Mouse (Mus musculus): ENCODE results near the gene Zfp704. TPM values are rescaled to one million over a fixed set of nuclear protein-coding genes. Genes with fewer than 3 reads are reported as not detected.

The Zfp704 gene
- polyA plus RNA-seq, 1 experiment = 9.7 TPM

DNA sequence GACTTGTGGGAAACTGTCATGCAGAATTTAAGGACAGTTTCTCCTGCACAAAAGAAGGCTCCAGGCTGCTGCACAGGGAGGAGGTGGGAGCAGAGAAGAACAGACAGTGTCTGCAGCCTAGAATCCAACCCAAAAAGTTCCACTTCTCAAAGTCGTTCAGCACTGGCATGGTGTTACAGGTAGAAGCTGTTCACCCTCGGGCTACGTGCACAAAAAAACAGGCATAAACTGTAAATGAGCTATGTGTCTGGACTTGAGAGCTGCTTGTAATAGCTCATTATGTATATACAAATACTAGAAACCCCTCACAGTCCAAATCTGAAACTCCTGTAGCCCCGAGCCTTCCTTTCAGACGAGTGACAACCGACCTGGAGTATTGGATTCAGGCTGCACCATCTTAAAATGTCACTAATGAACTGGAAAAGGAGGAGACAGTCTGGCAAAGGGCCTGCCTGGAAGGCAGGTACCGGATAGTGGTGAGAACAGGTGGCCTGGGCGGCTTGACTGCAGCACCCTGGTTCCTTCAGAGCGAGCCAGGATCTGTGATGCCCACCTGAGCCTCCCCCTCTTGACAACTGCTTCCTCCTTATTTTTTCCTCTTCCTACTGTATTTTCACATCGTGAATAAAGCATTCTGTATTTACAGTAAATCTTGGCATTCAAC, 41.2 kb downstream of the Zfp704 start:
- no peaks in the 10 kb centered on the region for H3K4me1 ChIP-seq (ENCODE audit: control insufficient read depth, insufficient read depth, low read length)
- 71% methylated on average over 10 of the region's 10 CpGs for WGBS
- TF ChIP-seq POLR2A (IDR thresholded peaks at IDR 0.05; ENCODE audit: borderline replicate concordance, extremely low read depth, low read depth, low read length) (no peak), CTCF (IDR thresholded peaks at IDR 0.05; ENCODE audit: insufficient read depth, low read length) (no peak)
- no peak for DNase-seq
- H3K4me3 ChIP-seq (replicated peaks; ENCODE audit: extremely low read depth, low read depth, low read length) = no peak overlapping the region

- Histone ChIP-seq H3K4me1 (ENCODE audit: control insufficient read depth, insufficient read depth, low read length) (no peaks in the 10 kb centered on the region), H3K4me3 (replicated peaks; ENCODE audit: extremely low read depth, low read depth, low read length) (no peak overlapping the region)
- no peak for TF ChIP-seq POLR2A (IDR thresholded peaks at IDR 0.05; ENCODE audit: borderline replicate concordance, extremely low read depth, low read depth, low read length)
- no peak for TF ChIP-seq CTCF (IDR thresholded peaks at IDR 0.05; ENCODE audit: insufficient read depth, low read length)
- DNase-seq = no peak
- WGBS = 74% methylated on average over 8 of the region's 8 CpGs
Observed at GRCm38 (mm10) chr3:9567948-9568347, 41.9 kb downstream of the Zfp704 start.

GRCm38 (mm10) chr3:9566831-9567230, 43.1 kb downstream of the Zfp704 start:
- Histone ChIP-seq H3K4me3 (replicated peaks; ENCODE audit: extremely low read depth, low read depth, low read length) (no peak overlapping the region), H3K4me1 (ENCODE audit: control insufficient read depth, insufficient read depth, low read length) (peaks cover 3% of the 10 kb centered on the region; the same call in 1 of the 2 replicates)
- WGBS = 81% methylated on average over 3 of the region's 3 CpGs
- no peak for TF ChIP-seq POLR2A (IDR thresholded peaks at IDR 0.05; ENCODE audit: borderline replicate concordance, extremely low read depth, low read depth, low read length)
- TF ChIP-seq CTCF (IDR thresholded peaks at IDR 0.05; ENCODE audit: insufficient read depth, low read length) = no peak
- no peak for DNase-seq

DNA sequence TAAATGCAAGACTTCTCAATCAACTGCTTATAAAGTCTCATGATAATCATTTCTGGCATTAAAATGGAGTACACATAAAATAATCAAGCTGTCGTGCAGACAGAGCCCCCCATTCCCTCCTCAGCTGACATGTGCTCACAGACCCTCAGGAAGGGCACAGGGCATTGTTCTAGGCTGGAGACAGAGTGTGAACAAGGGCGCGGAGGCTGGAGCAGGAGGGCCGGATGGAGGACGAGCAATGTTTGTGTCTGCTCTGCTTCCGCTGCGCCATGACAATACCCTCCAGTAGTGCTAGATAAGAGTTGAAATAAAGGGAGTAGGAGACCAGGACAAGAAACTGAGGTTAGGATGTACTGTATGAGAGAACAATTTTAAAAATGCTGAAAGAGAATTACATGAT, 46.3 kb downstream of the Zfp704 start:
- H3K4me1 ChIP-seq (ENCODE audit: control insufficient read depth, insufficient read depth, low read length) = peaks cover 3% of the 10 kb centered on the region; the same call in 1 of the 2 replicates
- 54% methylated on average over 7 of the region's 7 CpGs for WGBS
- TF ChIP-seq CTCF (IDR thresholded peaks at IDR 0.05; ENCODE audit: insufficient read depth, low read length) (no peak), POLR2A (IDR thresholded peaks at IDR 0.05; ENCODE audit: borderline replicate concordance, extremely low read depth, low read depth, low read length) (no peak)
- H3K4me3 ChIP-seq (replicated peaks; ENCODE audit: extremely low read depth, low read depth, low read length) = no peak overlapping the region
- DNase-seq = no peak

GRCm38 (mm10) chr3:9562649-9563328, 47.1 kb downstream of the Zfp704 start:
- Histone ChIP-seq H3K4me3 (replicated peaks; ENCODE audit: extremely low read depth, low read depth, low read length) (no peak overlapping the region), H3K4me1 (ENCODE audit: control insufficient read depth, insufficient read depth, low read length) (peaks cover 3% of the 10 kb centered on the region; the same call in 1 of the 2 replicates)
- 67% methylated on average over 11 of the region's 11 CpGs for WGBS
- DNase-seq = no peak
- TF ChIP-seq POLR2A (IDR thresholded peaks at IDR 0.05; ENCODE audit: borderline replicate concordance, extremely low read depth, low read depth, low read length) = no peak
- no peak for TF ChIP-seq CTCF (IDR thresholded peaks at IDR 0.05; ENCODE audit: insufficient read depth, low read length)

- H3K4me3 ChIP-seq (replicated peaks; ENCODE audit: extremely low read depth, low read depth, low read length) = no peak overlapping the region
- TF ChIP-seq POLR2A (IDR thresholded peaks at IDR 0.05; ENCODE audit: borderline replicate concordance, extremely low read depth, low read depth, low read length) = no peak
- TF ChIP-seq CTCF (IDR thresholded peaks at IDR 0.05; ENCODE audit: insufficient read depth, low read length) = no peak
- DNase-seq = no peak
- peaks cover 6% of the 10 kb centered on the region; the same call in 1 of the 2 replicates for H3K4me1 ChIP-seq (ENCODE audit: control insufficient read depth, insufficient read depth, low read length)
- 74% methylated on average over 6 of the region's 6 CpGs for WGBS
Observed at GRCm38 (mm10) chr3:9557778-9558560, 51.9 kb downstream of the Zfp704 start.

GRCm38 (mm10) chr3:9556137-9556536, 53.7 kb downstream of the Zfp704 start:
- peaks cover 11% of the 10 kb centered on the region for H3K4me1 ChIP-seq (ENCODE audit: control insufficient read depth, insufficient read depth, low read length)
- H3K4me3 ChIP-seq (replicated peaks; ENCODE audit: extremely low read depth, low read depth, low read length) = no peak overlapping the region
- TF ChIP-seq CTCF (IDR thresholded peaks at IDR 0.05; ENCODE audit: insufficient read depth, low read length) = no peak
- TF ChIP-seq POLR2A (IDR thresholded peaks at IDR 0.05; ENCODE audit: borderline replicate concordance, extremely low read depth, low read depth, low read length) = no peak
- DNase-seq = no peak
- 35% methylated on average over 5 of the region's 5 CpGs for WGBS

DNA sequence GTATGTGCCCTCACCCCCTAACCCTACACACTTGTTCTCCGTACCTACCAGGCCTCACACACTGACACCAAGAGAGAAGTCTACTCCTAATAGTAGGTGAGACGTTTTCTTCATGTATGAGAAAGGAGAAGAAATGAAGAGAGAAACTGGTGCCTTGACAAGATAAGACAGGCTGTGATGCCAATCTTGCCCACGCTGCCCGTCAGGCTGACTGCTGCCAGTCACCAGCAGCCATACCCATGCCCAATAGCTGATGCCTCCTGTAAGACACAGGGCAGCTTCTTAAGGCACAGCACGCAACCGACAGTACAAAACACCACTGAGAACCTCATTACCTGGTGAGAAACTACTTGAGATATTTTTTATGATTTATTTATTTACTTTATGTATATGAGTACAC, 55.0 kb downstream of the Zfp704 start:
- TF ChIP-seq CTCF (IDR thresholded peaks at IDR 0.05; ENCODE audit: insufficient read depth, low read length) (no peak), POLR2A (IDR thresholded peaks at IDR 0.05; ENCODE audit: borderline replicate concordance, extremely low read depth, low read depth, low read length) (no peak)
- no peak for DNase-seq
- H3K4me1 ChIP-seq (ENCODE audit: control insufficient read depth, insufficient read depth, low read length) = peaks cover 19% of the 10 kb centered on the region
- WGBS = 93% methylated on average over 6 of the region's 6 CpGs
- no peak overlapping the region for H3K4me3 ChIP-seq (replicated peaks; ENCODE audit: extremely low read depth, low read depth, low read length)

DNA sequence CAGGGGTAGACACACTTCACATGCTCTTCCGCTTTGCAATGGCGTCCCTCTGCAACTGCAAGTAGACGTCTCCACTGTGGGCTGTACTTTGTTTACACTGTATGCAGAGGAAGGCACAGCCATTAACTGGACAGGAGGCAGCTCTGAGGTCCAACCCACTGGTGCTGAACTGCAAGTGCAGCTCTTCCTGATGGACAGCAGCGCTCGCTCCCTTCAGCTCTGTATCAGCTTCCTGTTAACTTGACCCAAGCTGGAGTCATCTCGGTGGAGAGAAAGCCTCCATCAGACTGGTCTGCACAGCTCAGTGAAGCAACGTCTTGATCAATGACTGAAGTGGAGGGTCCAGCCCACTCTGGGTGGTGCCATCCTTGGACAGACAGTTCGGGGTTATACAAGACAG, 57.6 kb downstream of the Zfp704 start:
- Histone ChIP-seq H3K4me1 (ENCODE audit: control insufficient read depth, insufficient read depth, low read length) (peaks cover 27% of the 10 kb centered on the region), H3K4me3 (replicated peaks; ENCODE audit: extremely low read depth, low read depth, low read length) (no peak overlapping the region)
- TF ChIP-seq CTCF (IDR thresholded peaks at IDR 0.05; ENCODE audit: insufficient read depth, low read length) (no peak), POLR2A (IDR thresholded peaks at IDR 0.05; ENCODE audit: borderline replicate concordance, extremely low read depth, low read depth, low read length) (no peak)
- whole genome bisulfite sequencing = 36% methylated on average over 8 of the region's 8 CpGs
- no peak for DNase-seq
